Mouse (Mus musculus): ENCODE measurements at regions not wholly inside any gene's neighbourhood (a gene's known extent, or its start where the extent isn't known, plus 50 kb on each side); places are given as distances from the start of the nearest gene placed in this dataset.
"Not testable (repeated sequence)": the region's sequence is repeated elsewhere in the genome, so short reads cannot be mapped to it uniquely, and the experiment has no call there.

DNA sequence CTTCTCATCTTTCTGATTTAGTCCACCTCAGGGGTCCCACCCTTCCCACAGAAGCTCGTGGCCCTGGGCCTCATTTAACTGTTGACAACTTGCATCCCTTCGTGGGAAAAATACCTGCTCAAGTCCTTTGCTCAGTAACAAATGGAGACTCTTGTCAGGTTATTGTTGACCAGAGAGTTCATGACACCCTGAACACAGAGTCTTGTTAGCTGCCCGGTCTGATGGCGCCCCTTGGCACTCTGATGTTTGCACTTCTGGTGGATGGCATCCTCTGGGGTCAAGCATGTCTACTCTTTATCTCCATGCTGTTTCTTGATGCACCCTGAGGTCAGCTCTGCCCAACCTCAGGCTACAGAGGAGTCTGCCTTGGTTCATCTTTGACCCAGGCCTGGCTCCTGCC lies 157.6 kb upstream of the Trpc7 start:
- no peak for DNase-seq (ENCODE audit: low spot score in 2 of 2)

DNA sequence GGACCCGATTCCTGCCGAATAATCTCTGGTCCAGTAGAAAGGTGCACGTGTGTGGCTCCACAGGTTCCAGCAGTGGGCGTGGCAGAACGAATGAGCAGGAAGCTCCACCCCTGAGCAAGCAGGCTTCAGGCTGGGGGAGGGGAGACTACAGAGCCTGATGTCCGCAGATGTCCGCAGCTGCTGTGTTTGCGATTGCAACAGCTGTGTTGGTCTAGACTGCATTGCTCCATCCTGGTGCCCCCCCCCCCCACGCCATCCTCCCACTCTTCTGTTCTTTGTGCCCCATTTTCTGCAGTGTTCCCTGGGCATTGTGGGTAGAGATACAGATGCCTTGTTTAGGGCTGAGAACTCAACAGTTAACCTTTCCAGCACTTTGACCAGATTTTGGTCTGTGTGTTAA lies 150.3 kb upstream of the Trpc7 start:
- not testable (repeated sequence) for DNase-seq (ENCODE audit: low spot score in 2 of 2)

DNA sequence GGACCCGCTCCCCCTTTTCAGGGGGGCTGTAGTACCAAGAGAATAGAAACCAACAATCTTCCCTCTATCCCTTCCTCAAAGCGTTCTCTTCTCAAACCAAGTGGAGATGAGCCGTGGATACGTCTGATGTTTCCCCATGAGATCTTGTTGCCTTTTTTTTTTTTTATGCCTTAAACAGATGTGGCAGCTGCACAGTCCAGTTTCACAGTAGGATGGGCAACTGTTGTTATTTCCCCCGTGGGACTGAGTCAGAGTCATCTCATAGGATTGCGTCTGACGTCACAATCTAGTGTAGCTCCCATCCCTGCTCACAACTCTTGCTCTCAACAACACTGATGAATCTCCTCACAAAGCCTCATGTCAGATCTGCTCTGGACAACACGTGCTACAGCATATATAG lies 148.7 kb upstream of the Trpc7 start:
- no peak for DNase-seq (ENCODE audit: low spot score in 2 of 2)

DNA sequence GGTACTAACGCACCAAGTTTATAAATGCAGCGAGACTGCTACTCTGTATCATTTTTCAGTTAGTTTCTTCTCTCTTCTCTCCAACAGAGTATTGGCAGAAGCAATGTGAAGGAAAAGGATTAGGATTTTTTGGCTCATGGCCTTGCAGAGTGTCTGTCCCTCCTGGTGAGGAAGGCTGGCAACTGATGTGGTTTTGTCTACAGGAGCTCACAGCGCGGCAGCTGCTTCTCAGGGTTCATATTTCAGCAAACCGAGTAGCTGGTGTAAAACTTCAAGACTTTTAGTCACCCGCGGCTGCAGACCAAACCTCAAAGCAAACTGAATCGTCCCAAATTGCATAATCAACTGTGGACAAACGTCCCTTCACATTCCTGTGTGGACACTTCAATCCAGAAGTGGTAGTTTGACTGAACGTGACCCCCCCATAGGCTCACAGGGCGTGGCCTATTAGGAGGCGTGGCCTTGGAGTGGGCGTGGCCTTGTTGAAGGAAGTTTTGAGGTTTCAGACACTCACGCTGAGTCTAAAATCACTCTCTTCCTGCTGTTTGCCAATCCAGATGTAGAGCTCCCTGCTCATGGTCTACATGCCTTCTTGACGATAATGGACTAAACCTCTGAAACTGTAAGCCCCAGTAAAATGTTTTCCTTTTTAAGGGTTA lies 147.7 kb upstream of the Trpc7 start:
- DNase-seq (ENCODE audit: low spot score in 2 of 2), result no peak

DNA sequence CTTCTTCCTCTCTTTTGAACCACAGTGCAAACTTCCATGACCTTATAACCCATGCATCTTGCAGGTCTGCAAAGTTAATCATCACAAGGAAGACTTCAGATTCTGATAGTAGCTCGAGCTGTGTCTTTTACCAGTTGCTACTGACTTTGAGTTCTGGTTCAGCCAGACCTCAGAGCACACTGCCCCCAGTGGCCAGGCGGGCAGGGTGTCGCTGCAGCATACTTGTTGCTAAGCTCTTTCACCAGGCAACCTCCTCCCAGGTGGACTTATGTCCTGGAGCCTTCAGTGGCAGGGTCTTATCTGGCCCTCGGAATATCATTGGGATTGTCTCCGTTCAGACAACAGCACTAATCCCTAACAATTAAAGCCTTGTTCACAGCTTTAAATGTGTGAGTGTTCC lies 146.7 kb upstream of the Trpc7 start:
- no peak for DNase-seq (ENCODE audit: low spot score in 2 of 2)

DNA sequence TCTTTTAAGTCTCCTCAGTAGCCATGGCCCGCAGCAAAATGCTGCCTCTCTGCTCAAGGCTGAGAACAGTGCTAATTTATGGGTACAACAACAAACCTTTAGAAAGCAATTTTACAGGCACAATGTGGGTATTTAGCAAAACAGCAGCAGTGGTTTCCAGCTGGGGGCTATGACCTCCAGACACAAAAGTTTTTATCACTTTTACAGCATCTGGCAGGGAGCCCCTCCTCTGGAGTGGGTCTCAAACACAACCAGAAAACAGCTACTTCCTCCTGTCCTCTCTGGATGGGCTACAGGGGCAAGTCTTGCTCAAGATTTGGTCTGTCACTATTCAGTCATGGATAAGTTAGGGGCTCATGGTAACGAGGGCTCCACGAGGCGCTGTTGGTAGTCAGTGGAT lies 137.1 kb upstream of the Trpc7 start:
- no peak for DNase-seq (ENCODE audit: low spot score in 2 of 2)

DNA sequence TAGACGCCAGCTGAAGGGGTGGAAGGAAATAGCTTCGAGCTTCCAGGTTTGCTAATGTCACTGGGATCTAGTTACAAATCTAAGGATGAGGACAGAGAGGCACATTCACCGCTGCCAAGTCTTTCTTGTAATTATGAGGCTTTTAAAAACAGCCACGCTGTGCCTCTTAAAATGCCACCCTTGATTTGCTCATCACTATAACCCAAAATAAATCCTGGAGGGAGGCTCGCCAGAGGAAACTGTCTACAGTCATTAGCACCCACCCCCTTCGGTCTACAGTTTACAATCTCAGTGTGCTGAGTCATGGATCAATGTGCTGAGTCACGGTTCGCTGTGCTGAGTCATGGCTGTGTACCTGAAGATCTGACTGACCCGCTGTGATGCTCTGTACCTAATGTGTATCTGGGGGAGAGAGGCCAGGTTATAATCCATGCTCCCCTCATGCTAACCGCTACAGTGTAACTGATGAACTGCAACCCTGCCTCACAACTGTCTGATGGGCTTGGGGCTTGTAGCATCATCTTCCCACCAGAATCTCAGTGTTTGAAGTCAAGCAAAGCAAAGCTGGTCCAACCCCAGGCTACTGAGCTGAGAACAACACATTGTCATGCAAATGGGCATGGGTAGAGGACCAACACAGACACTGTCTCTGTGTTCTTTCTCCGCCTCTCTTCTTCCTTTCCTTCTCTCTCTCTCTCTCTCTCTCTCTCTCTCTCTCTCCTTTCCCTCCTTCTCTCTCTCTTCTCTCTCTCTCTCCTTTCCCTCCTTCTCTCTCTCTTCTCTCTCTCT lies 122.0 kb upstream of the Trpc7 start:
- no peak for DNase-seq (ENCODE audit: low spot score in 2 of 2)

DNA sequence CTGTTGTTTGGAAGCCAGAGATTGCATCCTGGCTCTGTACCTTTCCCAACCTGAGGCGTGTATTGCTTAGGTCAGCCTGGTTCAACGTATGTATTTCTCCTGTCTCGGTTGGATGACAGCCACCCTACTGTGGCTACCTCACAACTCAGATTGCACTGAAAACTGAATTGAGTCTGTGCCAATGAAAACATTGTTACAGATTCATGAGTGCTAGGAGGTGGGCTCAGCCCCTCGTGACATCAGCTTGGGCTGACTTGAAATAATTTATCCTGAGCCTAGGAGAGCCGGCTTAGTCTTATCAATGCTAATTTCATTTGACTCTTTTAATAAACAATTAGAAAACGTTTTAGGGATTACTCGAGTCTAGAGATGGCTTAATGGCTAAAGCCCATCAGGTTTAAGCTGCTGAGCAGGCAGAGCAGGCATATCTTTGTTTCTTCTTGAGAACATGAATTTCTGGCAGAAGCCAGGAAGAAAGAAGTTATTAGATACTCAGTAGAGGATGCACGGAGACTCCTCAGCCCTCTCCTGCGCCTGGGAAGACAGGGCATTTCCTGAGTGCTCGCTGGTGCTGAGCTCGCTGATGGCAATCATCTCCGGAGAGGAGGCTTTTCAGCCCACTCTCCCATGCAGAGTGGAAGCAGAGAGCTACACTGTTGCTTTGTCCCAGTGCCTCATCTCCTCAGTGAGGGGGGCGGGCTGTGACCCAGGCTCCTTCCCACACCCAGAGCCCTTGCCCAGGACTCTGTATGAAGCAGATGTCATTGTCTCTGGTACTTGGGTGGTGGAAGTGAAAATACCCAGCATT lies 120.9 kb upstream of the Trpc7 start:
- no peak for DNase-seq (ENCODE audit: low spot score in 2 of 2)

DNA sequence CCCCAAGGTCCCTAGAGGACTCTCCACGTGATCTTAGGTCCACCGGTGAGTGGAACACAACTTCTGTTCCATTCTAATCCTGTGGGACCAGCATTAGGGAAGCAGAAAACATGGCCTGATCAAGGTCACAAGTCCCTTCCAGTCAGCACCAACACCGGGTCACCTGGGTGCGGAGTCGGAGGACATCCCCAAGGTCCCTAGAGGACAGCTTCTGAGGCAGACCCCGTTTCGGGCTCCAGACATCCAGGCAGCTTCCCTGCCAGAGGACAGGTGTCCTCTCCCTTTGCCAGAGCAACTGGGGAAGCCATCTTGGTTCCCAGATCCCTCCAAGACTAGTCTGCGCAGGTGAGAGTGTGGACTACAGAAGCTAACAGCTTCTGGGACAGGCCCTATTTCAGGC lies 111.4 kb upstream of the Trpc7 start:
- DNase-seq (ENCODE audit: low spot score in 2 of 2), result not testable (repeated sequence)

DNA sequence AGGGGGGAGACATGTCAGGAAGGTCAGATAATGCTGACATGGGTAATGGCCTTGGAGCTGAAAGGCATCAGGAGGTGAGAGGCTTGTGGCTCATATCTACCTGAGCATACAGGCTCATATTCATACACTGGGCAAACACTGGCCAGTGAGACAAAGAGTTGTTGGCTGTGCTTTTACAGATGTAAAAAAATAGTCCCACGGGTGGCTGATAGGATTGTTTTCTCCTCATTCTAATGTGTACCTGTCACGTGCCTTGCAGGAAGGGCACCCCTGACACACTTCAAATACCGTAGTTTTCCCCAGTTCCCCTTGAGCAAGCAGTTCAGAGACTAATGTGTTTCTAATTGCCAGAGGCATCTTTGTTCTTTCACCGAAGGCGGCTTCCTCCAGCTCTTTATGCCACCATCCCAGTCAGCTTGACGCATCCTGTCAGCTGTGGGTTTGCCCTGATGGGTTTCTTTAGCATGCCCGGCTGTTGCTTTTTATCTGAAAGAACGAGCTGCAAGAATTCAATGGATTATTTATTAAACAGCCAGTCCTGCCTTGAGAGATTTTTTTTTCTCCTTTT lies 107.9 kb upstream of the Trpc7 start:
- DNase-seq (ENCODE audit: low spot score in 2 of 2), result no peak

DNA sequence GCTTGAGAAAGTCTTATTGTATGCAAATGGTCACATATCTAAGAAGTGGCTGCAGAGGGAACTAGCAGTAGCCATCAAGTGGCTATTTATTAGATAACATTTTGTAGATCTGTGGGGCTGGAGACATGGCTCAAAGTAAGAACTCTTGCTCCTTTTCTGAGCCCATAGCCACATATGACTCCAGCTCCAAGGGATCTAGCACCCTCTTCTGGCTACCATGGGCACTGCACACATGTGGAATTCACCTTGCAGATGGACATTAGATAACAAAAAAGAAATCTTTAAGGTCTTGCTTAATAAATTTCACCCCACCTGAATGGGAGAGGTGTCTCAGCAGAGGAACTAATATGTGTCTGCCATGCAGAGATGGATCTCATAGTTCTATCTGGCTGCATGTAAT lies 96.2 kb upstream of the Trpc7 start:
- DNase-seq (ENCODE audit: low spot score in 2 of 2), result no peak

DNA sequence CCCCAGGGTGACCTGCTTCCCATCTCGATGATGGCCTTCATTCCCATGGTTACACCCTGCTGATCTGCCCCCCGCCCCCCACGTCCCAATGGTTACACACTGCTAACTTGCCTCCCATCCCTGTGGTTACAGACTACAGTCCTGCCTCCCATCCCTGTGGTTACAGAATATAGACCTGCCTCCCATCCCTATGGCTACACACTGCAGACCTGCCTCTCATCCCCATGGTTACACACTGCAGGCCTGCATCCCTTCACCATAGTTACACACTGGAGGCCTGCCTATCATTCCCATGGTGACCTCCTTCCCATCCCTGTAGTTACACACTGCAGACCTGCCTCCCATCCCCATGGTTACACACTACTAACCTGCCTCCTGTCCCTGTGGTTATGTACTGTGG lies 78.3 kb upstream of the Trpc7 start:
- DNase-seq (ENCODE audit: low spot score in 2 of 2), result no peak

DNA sequence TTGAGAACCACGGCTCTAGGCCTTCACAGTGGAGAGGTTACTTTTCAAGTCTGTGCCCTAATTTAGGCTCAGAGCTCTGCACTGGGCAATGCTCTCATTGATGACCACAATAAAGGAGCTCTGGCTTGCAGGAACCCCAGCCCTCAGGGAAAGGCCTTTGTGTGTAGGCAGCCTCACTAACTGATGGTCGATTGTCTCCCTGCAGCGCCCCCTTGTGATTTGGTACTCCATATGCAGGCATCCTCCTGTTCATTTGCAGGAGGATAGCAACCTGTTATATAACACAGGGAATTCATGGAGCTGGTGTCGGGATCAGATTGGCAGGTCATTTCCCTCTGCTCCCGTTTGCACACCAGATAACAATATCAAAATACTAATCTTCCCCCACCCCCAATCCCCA lies 59.6 kb upstream of the Trpc7 start:
- DNase-seq (ENCODE audit: low spot score in 2 of 2), result no peak

DNA sequence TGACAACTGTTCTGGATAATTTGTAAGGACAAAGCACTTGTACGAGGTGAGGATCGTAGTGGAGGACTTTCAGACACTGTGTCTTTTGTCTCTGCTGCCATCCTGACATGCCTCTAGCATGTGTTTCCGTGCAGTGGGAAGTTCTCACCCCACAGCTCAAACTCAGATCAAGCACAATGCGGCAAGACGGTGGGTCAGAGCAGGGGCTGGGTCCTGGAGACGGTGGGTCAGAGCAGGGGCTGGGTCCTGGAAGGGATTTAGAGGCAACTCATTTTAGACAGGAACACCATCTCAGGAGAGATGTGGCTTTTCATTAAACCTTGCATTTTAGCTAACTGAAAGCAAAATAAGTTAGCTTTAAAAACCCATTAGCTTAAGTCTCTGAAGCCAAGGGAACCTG lies 52.3 kb upstream of the Trpc7 start:
- no peak for DNase-seq (ENCODE audit: low spot score in 2 of 2)

DNA sequence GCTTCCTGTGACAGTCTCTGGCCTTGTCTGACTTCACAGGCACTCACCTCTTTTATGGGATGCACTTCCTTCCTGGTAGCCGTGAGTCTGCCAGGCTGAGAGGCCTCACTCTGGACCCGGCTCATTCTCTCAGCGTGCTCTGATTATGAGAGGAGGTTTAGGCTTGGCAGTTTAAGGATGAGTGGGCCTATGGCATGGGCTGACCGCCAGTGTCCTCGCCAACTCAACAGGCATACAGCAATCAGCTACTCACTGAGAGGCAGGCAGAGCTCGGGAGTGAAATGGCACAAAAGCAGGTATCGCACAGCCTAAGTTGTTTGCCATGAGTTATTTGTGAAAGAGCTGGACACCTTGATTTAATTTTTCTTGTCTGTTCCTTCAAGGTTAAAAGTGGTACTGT lies 51.5 kb upstream of the Trpc7 start:
- DNase-seq (ENCODE audit: low spot score in 2 of 2), result no peak
